Mouse (Mus musculus) thymus, postnatal 0 days (tissue): Measurements from ENCODE around the gene Pard3b. TPM values are rescaled to one million over a fixed set of nuclear protein-coding genes. Genes with fewer than 3 reads are reported as not detected.

Experiments
- DNase-seq: peaks from one replicate; pipeline ENCODE4 v3.0.0-alpha.2; 2015; ENCODE audit warnings: low spot score
- polyA plus RNA-seq: library from polyadenylated mRNA; unstranded; fragments of >200 nt; fragmentation: Nextera tagmentation; extraction: Ambion mirVana; gene quantifications from 2 replicates; pipeline ENCODE4 v1.2.1, GENCODE M21; 2015

Gene Pard3b
- polyA plus RNA-seq, 1 experiment from 2014 or later, result 3.7 TPM

GRCm38 (mm10) chr1:61924958-61925357 is 286.3 kb downstream of the Pard3b start:
- DNase-seq, result no peak

- no peak for DNase-seq
Measured at GRCm38 (mm10) chr1:61925541-61925940, 286.9 kb downstream of the Pard3b start.

GRCm38 (mm10) chr1:61928131-61928761 is 289.6 kb downstream of the Pard3b start:
- no peak for DNase-seq

- no peak for DNase-seq
Measured at GRCm38 (mm10) chr1:61933574-61933973, 294.9 kb downstream of the Pard3b start.

- no peak for DNase-seq
Measured at GRCm38 (mm10) chr1:61934760-61935159, 296.1 kb downstream of the Pard3b start.

GRCm38 (mm10) chr1:61939882-61940281 is 301.3 kb downstream of the Pard3b start:
- no peak for DNase-seq

- no peak for DNase-seq
Measured at GRCm38 (mm10) chr1:61961533-61961932, 322.9 kb downstream of the Pard3b start.

GRCm38 (mm10) chr1:61962571-61962970 is 323.9 kb downstream of the Pard3b start:
- no peak for DNase-seq

GRCm38 (mm10) chr1:61967124-61967523 is 328.5 kb downstream of the Pard3b start:
- no peak for DNase-seq

- no peak for DNase-seq
Measured at GRCm38 (mm10) chr1:61967807-61968206, 329.2 kb downstream of the Pard3b start.

GRCm38 (mm10) chr1:61997711-61998110 is 359.1 kb downstream of the Pard3b start:
- no peak for DNase-seq

GRCm38 (mm10) chr1:62008811-62009210 is 370.2 kb downstream of the Pard3b start:
- no peak for DNase-seq

- DNase-seq, result no peak
Measured at GRCm38 (mm10) chr1:62011712-62012111, 373.1 kb downstream of the Pard3b start.

GRCm38 (mm10) chr1:62016536-62017300 is 378.1 kb downstream of the Pard3b start:
- DNase-seq, result no peak

- DNase-seq, result no peak
Measured at GRCm38 (mm10) chr1:62018276-62018675, 379.7 kb downstream of the Pard3b start.

GRCm38 (mm10) chr1:62019743-62020142 is 381.1 kb downstream of the Pard3b start:
- no peak for DNase-seq

- no peak for DNase-seq
Measured at GRCm38 (mm10) chr1:62041718-62042117, 403.1 kb downstream of the Pard3b start.

GRCm38 (mm10) chr1:62048592-62048991 is 410.0 kb downstream of the Pard3b start:
- DNase-seq, result no peak

- DNase-seq, result no peak
Measured at GRCm38 (mm10) chr1:62051186-62051825, 412.7 kb downstream of the Pard3b start.

- no peak for DNase-seq
Measured at GRCm38 (mm10) chr1:62053167-62053638, 414.6 kb downstream of the Pard3b start.

- no peak for DNase-seq
Measured at GRCm38 (mm10) chr1:62055280-62055679, 416.7 kb downstream of the Pard3b start.

GRCm38 (mm10) chr1:62070617-62071016 is 432.0 kb downstream of the Pard3b start:
- no peak for DNase-seq
